Mouse (Mus musculus): ENCODE results near the gene Plekhb1. TPM values are rescaled to one million over a fixed set of nuclear protein-coding genes. Genes with fewer than 3 reads are reported as not detected.

Gene Plekhb1
- polyA plus RNA-seq, 1 experiment from 2014 or later: 21.7 TPM

- Histone ChIP-seq H3K27me3 (ENCODE audit: control insufficient read depth, insufficient read depth, low read length) (no peaks in the 10 kb centered on the region), H3K4me1 (ENCODE audit: control insufficient read depth, insufficient read depth, low read length) (peaks cover 9% of the 10 kb centered on the region; the same call in 1 of the 2 replicates), H3K4me2 (ENCODE audit: low read depth, low read length) (peak within 1 kb of the TSS; percentile 58), H3K4me3 (ENCODE audit: low read depth, low read length) (peak within 1 kb of the TSS; percentile 99), H3K9ac (replicated peaks; ENCODE audit: low read depth, low read length) (peak within 1 kb of the TSS; percentile 97), H3K36me3 (ENCODE audit: control insufficient read depth, insufficient read depth, low read length) (no peaks in the 10 kb centered on the region), H3K9me3 (ENCODE audit: control insufficient read depth, low read length) (no peaks in the 10 kb centered on the region), H3K27ac (ENCODE audit: low read depth, low read length) (peak within 1 kb of the TSS; percentile 99)
- WGBS: under 1% methylated on average over 95 of the region's 105 CpGs
- peak; percentile 98 for ATAC-seq (ENCODE audit: low read depth)
These were observed 54.7 kb downstream of the Plekhb1 start, which contains the start of gene Rab6a for GRCm38 (mm10) chr7:100607214-100608129. Rab6a (plus strand) TSS chr7:100607410.

- no peaks in the 10 kb centered on the region for H3K27me3 ChIP-seq (ENCODE audit: control insufficient read depth, insufficient read depth, low read length)
- no peaks in the 10 kb centered on the region for H3K36me3 ChIP-seq (ENCODE audit: control insufficient read depth, insufficient read depth, low read length)
- 79% methylated on average over 5 of the region's 5 CpGs for WGBS
- no peak overlapping the region for H3K4me3 ChIP-seq (ENCODE audit: low read depth, low read length)
- no peaks in the 10 kb centered on the region for H3K9me3 ChIP-seq (ENCODE audit: control insufficient read depth, low read length)
- H3K27ac ChIP-seq (ENCODE audit: low read depth, low read length): no peak overlapping the region
- no peak overlapping the region for H3K4me2 ChIP-seq (ENCODE audit: low read depth, low read length)
- no peaks in the 10 kb centered on the region for H3K4me1 ChIP-seq (ENCODE audit: control insufficient read depth, insufficient read depth, low read length)
- ATAC-seq (ENCODE audit: low read depth): no peak
- H3K9ac ChIP-seq (replicated peaks; ENCODE audit: low read depth, low read length): no peak overlapping the region
These were observed 62.0 kb downstream of the Plekhb1 start for GRCm38 (mm10) chr7:100600211-100600610.

- H3K27me3 ChIP-seq (ENCODE audit: control insufficient read depth, insufficient read depth, low read length): no peaks in the 10 kb centered on the region
- H3K4me1 ChIP-seq (ENCODE audit: control insufficient read depth, insufficient read depth, low read length): no peaks in the 10 kb centered on the region
- no peak overlapping the region for H3K9ac ChIP-seq (replicated peaks; ENCODE audit: low read depth, low read length)
- no peak overlapping the region for H3K27ac ChIP-seq (ENCODE audit: low read depth, low read length)
- no peak overlapping the region for H3K4me2 ChIP-seq (ENCODE audit: low read depth, low read length)
- no peak overlapping the region for H3K4me3 ChIP-seq (ENCODE audit: low read depth, low read length)
- H3K9me3 ChIP-seq (ENCODE audit: control insufficient read depth, low read length): no peaks in the 10 kb centered on the region
- no peak for ATAC-seq (ENCODE audit: low read depth)
- H3K36me3 ChIP-seq (ENCODE audit: control insufficient read depth, insufficient read depth, low read length): no peaks in the 10 kb centered on the region
These were observed 68.9 kb downstream of the Plekhb1 start for GRCm38 (mm10) chr7:100593349-100593748.

Other genes starting within 250 kb of the Plekhb1 start
- not detected in 2 replicates for gene Ucp3, start 189.4 kb downstream of the Plekhb1 start, polyA plus RNA-seq (2014; fragmentation: Nextera tagmentation; extraction: Ambion mirVana)
- gene Ucp2, start 169.1 kb downstream of the Plekhb1 start, polyA plus RNA-seq (2014; fragmentation: Nextera tagmentation; extraction: Ambion mirVana): 47.8 and 58.3 TPM in 2 replicates
- 2.4 and 4.2 TPM in 2 replicates for gene Dnajb13, start 147.5 kb downstream of the Plekhb1 start, polyA plus RNA-seq (2014; fragmentation: Nextera tagmentation; extraction: Ambion mirVana)
- 15.2 and 18.1 TPM in 2 replicates for gene Coa4, start 125.3 kb downstream of the Plekhb1 start, polyA plus RNA-seq (2014; fragmentation: Nextera tagmentation; extraction: Ambion mirVana)
- gene Rab6a, start 55.0 kb downstream of the Plekhb1 start, polyA plus RNA-seq (2014; fragmentation: Nextera tagmentation; extraction: Ambion mirVana): 324 and 339 TPM in 2 replicates
- 87.5 and 88.7 TPM in 2 replicates for gene Mrpl48, start 54.1 kb downstream of the Plekhb1 start, polyA plus RNA-seq (2014; fragmentation: Nextera tagmentation; extraction: Ambion mirVana)
- gene Fam168a, start 44.2 kb upstream of the Plekhb1 start, polyA plus RNA-seq (2014; fragmentation: Nextera tagmentation; extraction: Ambion mirVana): 124 and 187 TPM in 2 replicates
- gene Relt, start 201.0 kb upstream of the Plekhb1 start, polyA plus RNA-seq (2014; fragmentation: Nextera tagmentation; extraction: Ambion mirVana): 4.1 and 4.5 TPM in 2 replicates

Measured in neural tube, embryonic 14.5 days (tissue).